Mouse (Mus musculus) intestine, embryonic 16.5 days (tissue): ENCODE data around the gene Gm20388. TPM values are rescaled to one million over a fixed set of nuclear protein-coding genes. Genes with fewer than 3 reads are reported as not detected.

ENCODE experiments used
- ATAC-seq: fragments of 200-750 bp; cut with Nextera tagmentation; 2 replicates; pipeline ENCODE4 v1.8.0; 2017; ENCODE audit warnings: moderate TSS enrichment, moderate library complexity
- H3K27ac ChIP-seq: fragments of 300-500 bp; sonication (generic); 2 replicates; pipeline ENCODE4 v1.5.1; 2014; ENCODE audit warnings: mild to moderate bottlenecking, low read length
- H3K27me3 ChIP-seq: fragments of 300-500 bp; sonication (generic); replicated peaks from 2 replicates; pipeline ENCODE4 v1.6.1; 2014; ENCODE audit warnings: low read length, control low read depth, mixed read lengths; ENCODE audit not compliant: control insufficient read depth, insufficient read depth
- H3K36me3 ChIP-seq: fragments of 300-500 bp; sonication (generic); 2 replicates; pipeline ENCODE4 v1.6.1; 2014; ENCODE audit warnings: low read length, control low read depth; ENCODE audit not compliant: control insufficient read depth, insufficient read depth
- H3K4me1 ChIP-seq: fragments of 300-500 bp; sonication (generic); 2 replicates; pipeline ENCODE4 v1.6.1; 2014; ENCODE audit warnings: low read length, control low read depth, mixed read lengths; ENCODE audit not compliant: control insufficient read depth, insufficient read depth
- H3K4me2 ChIP-seq: fragments of 300-500 bp; sonication (generic); 2 replicates; pipeline ENCODE4 v1.6.1; 2014; ENCODE audit warnings: low read depth, low read length, control low read depth
- H3K4me3 ChIP-seq: fragments of 300-500 bp; sonication (generic); 2 replicates; pipeline ENCODE4 v1.5.1; 2014; ENCODE audit warnings: mild to moderate bottlenecking, low read length
- H3K9ac ChIP-seq: fragments of 300-500 bp; sonication (generic); 2 replicates; pipeline ENCODE4 v1.6.1; 2014; ENCODE audit warnings: low read depth, low read length
- H3K9me3 ChIP-seq: fragments of 300-500 bp; sonication (generic); 2 replicates; pipeline ENCODE4 v1.6.1; 2016; ENCODE audit warnings: low read length, control low read depth; ENCODE audit not compliant: control insufficient read depth
- WGBS: fragments of 180-500 bp; shearing (Covaris S2); extraction: QIAGEN DNeasy Blood & Tissue Kit; methylation state at CpG from one replicate; pipeline ENCODE4 v1.1.7; 2014; 5-methylcytosine and 5-hydroxymethylcytosine counted together
- polyA plus RNA-seq: library from polyadenylated mRNA; unstranded; fragments of >200 nt; fragmentation: Nextera tagmentation; extraction: Ambion mirVana; gene quantifications from 2 replicates; pipeline ENCODE4 v1.2.1, GENCODE M21; 2015

Gene Gm20388
- polyA plus RNA-seq, 1 experiment from 2014 or later = 5.8 TPM

DNA sequence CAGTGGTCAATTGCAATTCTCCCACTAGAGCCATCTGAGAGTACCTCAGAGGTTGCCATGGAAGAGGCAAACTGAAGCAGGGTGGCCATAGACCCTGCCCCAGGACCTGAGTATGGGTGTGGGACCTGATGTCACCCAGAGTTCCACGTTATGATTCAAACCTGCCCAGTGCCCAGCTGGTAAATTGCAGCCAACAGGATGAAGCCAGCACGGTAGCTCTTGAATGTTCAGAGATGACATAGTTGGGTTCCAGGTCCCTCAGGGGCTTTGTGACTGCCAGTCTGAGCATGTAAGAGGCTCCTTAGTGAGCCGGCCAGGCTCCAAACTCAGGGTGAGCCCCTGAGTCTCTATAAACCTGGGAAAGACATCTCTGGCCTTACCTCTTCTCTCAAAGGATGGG lies 2615.4 kb downstream of the Gm20388 start:
- no peaks in the 10 kb centered on the region for H3K9me3 ChIP-seq
- H3K27ac ChIP-seq = peak overlapping the region; percentile 66
- WGBS = 59% methylated on average over 3 of the region's 3 CpGs
- H3K36me3 ChIP-seq = no peaks in the 10 kb centered on the region
- ATAC-seq = no peak
- H3K4me2 ChIP-seq = no peak overlapping the region
- H3K4me1 ChIP-seq = peaks cover 46% of the 10 kb centered on the region
- no peak overlapping the region for H3K4me3 ChIP-seq
- H3K9ac ChIP-seq = no peak overlapping the region
- H3K27me3 ChIP-seq = no peaks in the 10 kb centered on the region

DNA sequence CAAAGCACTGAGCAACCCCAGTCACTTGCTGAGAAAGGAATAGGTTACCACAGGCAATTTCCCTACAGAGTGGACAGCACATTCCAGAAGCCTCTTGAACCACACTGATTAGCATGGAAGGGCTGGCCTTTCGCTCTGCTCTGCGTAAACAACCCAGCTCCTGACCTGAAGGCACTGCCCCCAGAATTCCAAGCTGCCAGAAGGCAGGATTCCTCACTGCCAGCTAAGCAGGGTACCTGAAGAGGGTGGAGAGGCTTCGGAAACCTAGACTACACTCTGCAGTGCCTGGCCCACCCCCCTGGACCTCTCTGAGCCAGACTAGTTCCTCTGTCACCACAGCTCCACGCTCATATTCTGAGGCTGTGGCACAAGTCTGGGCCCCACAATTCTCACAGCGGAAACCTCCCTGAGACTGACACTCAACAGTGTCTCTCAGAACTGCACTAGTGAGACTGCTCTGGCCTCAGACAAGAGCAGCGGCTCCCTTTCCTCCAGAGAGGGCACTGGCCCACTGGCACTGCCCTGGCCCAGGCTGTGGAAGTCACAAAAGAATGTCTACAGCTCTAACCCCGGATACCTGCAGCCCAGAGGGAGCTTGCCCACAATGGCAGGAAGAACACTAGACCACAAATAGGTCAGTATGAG lies 2616.0 kb downstream of the Gm20388 start:
- no peaks in the 10 kb centered on the region for H3K9me3 ChIP-seq
- H3K9ac ChIP-seq = no peak overlapping the region
- H3K4me1 ChIP-seq = peaks cover 48% of the 10 kb centered on the region
- H3K4me2 ChIP-seq = no peak overlapping the region
- WGBS = 42% methylated on average over 7 of the region's 7 CpGs
- no peaks in the 10 kb centered on the region for H3K27me3 ChIP-seq
- peak overlapping the region; percentile 66 for H3K27ac ChIP-seq
- ATAC-seq = no peak
- no peak overlapping the region for H3K4me3 ChIP-seq
- H3K36me3 ChIP-seq = no peaks in the 10 kb centered on the region

DNA sequence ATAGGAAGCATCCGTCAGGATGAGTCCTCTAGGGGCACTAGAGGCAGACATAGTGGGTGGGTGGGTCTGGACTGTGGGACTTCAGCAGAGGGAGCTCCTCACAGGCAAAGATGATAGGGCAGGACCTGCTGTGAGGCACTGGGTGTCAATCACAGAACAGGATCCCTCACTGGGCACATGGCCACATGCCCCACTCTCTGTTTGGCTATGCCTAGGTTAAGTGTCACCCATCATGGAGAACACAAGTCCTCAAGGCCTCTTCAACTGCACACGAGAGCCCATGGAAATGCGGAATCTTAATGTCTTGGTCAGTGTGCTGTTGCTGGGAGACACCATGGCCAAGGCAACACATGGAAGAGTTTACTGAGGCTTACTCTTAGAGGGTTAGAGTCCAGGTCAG lies 2617.3 kb downstream of the Gm20388 start:
- Histone ChIP-seq H3K27me3 (no peaks in the 10 kb centered on the region), H3K4me1 (peaks cover 47% of the 10 kb centered on the region), H3K27ac (no peak overlapping the region), H3K9me3 (no peaks in the 10 kb centered on the region), H3K4me3 (no peak overlapping the region), H3K9ac (no peak overlapping the region), H3K4me2 (no peak overlapping the region), H3K36me3 (no peaks in the 10 kb centered on the region)
- 91% methylated on average over 3 of the region's 3 CpGs for WGBS
- no peak for ATAC-seq

DNA sequence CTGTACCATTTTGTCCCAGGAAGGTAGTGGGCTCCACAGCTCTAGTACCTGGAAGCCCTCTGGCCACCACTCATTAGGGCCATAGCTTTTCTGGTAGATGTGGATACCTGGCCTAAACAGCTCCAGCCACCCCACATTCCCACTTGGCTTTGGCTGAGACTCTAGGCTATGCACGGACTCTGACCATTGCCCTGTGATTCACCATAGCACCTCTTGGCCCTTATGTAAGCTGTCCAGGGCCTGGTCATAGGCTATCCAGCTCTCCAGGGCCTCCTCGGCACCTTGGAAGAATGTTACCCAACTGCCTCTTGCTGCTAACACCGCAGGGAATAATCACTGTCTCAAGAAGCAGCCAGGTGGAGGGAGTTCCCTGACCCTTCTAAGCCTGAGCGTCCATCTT lies 2618.5 kb downstream of the Gm20388 start:
- no peak overlapping the region for H3K9ac ChIP-seq
- peaks cover 36% of the 10 kb centered on the region for H3K4me1 ChIP-seq
- ATAC-seq = no peak
- H3K36me3 ChIP-seq = no peaks in the 10 kb centered on the region
- H3K27me3 ChIP-seq = no peaks in the 10 kb centered on the region
- H3K9me3 ChIP-seq = no peaks in the 10 kb centered on the region
- no peak overlapping the region for H3K4me3 ChIP-seq
- no peak overlapping the region for H3K4me2 ChIP-seq
- WGBS = 88% methylated on average over 4 of the region's 4 CpGs
- no peak overlapping the region for H3K27ac ChIP-seq

DNA sequence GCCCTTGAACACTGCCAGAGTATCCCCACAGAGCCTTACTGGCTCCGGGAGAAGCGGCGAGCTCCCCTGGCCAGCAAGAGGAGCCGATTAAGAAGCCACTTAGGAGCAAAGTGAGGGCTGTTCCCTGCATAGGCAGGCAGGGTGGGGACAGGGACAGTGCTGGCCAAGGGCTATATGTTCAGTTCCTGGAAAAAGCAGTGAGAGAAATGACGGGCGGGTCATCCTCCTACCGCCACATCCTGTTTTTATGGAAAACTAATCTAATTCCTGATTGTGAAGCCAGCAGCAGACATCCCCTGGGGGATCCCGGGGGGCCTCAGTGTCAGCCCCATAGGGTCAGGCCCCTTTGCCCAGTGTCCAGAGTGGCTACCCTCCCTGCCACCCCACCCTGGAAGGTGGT lies 2620.7 kb downstream of the Gm20388 start:
- H3K27ac ChIP-seq = peak overlapping the region; percentile 46
- H3K36me3 ChIP-seq = no peaks in the 10 kb centered on the region
- no peaks in the 10 kb centered on the region for H3K9me3 ChIP-seq
- 80% methylated on average over 8 of the region's 8 CpGs for WGBS
- H3K4me3 ChIP-seq = no peak overlapping the region
- peaks cover 21% of the 10 kb centered on the region for H3K4me1 ChIP-seq
- H3K9ac ChIP-seq = peak overlapping the region; percentile 29; the same call in 1 of the 2 replicates
- H3K27me3 ChIP-seq = no peaks in the 10 kb centered on the region
- no peak overlapping the region for H3K4me2 ChIP-seq
- ATAC-seq = no peak

DNA sequence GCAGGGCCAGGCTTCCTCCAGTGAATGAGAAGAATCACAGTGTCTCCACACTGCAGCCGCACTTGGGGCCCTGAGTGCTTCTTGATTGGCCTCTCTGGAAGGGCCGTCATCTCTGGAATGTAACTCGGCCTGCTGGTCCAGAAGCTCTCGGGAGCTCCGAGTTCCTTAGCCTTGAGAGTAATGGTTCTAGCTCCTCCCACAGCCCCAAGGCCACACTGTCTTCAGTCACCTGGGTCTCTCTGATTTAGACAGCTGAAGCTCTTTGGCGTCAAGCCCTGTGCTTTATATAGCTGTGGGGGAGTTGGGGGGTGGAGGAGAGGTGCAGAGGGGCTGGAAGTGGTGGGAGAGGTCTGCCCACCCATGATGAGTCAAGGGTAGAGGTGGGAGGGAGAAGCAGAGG lies 2626.4 kb downstream of the Gm20388 start:
- Histone ChIP-seq H3K36me3 (no peaks in the 10 kb centered on the region), H3K27ac (peak overlapping the region; percentile 90), H3K27me3 (no peaks in the 10 kb centered on the region), H3K9me3 (no peaks in the 10 kb centered on the region), H3K4me1 (peaks cover 24% of the 10 kb centered on the region), H3K4me2 (0 out of 2 replicates have a peak overlapping the region, but pooled peaks have one; percentile 17), H3K4me3 (no peak overlapping the region), H3K9ac (peak overlapping the region; percentile 30; the same call in 1 of the 2 replicates)
- 15% methylated on average over 6 of the region's 6 CpGs for WGBS
- peak; percentile 90 for ATAC-seq

DNA sequence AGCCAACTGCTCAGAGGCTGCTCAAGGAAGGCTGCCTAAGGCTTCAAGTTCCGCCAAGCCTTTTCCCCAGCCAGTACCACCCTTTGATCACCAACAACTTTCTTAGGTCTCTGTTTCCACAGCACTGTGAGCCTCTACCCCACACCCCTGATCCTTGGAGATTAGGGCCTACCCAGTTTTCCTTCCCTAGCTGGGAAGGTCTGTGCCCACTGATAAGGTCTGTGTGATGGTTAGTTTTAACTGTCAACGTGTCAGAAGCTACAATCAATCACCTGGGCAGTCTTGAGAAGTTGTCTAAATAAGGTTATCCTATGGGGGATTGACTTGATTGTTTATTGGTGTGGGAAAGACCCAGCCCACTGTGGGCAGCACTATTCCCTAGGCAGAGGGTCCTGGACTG lies 2627.2 kb downstream of the Gm20388 start:
- 63% methylated on average over 2 of the region's 2 CpGs for WGBS

DNA sequence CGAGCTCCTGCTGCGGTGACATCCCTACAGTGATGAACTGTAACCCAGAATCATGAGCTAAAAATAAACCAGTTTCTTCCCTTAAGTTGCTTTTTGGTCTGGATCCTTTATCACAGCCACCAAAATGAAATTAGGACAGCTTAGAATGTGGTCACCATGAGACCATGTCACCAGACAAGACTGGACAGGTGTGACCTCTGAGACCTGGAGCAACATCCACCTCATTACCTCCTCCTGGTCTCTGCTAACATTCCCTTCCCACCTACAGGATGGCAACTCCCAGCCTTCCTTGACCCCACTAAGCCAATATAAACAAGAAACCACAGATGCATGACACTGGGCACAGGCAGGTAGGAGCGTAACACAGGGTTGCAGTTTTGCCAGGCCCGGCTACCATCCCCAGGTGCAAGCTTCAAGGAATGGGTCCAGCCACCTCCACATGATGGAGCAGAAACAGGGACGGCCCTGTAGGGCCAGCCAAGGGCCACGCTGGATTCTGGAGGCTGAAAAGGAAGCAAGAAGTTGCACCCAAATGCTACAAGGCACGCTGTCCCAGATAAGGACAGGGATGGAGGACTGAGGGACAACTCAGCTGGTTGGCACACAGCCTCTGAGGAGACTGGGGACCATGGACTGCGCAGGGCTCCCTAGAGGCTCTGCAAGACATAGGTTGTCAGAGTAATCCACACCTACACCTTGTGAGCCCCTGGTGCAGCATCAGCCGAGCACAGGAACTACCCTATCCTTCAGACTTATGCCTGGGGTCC lies 2627.9 kb downstream of the Gm20388 start:
- Histone ChIP-seq H3K9ac (no peak overlapping the region), H3K36me3 (no peaks in the 10 kb centered on the region), H3K4me3 (no peak overlapping the region), H3K9me3 (no peaks in the 10 kb centered on the region), H3K4me2 (no peak overlapping the region), H3K27ac (no peak overlapping the region), H3K27me3 (no peaks in the 10 kb centered on the region), H3K4me1 (peaks cover 24% of the 10 kb centered on the region)
- 93% methylated on average over 9 of the region's 9 CpGs for WGBS
- ATAC-seq = no peak

More for the DNA sequence above, 2627.2 kb downstream of the Gm20388 start:
- Histone ChIP-seq H3K9ac (0 out of 2 replicates have a peak overlapping the region, but pooled peaks have one; percentile 30), H3K4me2 (no peak overlapping the region), H3K4me1 (peaks cover 24% of the 10 kb centered on the region), H3K27me3 (no peaks in the 10 kb centered on the region), H3K9me3 (no peaks in the 10 kb centered on the region), H3K4me3 (no peak overlapping the region), H3K27ac (peak overlapping the region; percentile 90), H3K36me3 (no peaks in the 10 kb centered on the region)
- peak; percentile 23; the same call in 1 of the 2 replicates for ATAC-seq

DNA sequence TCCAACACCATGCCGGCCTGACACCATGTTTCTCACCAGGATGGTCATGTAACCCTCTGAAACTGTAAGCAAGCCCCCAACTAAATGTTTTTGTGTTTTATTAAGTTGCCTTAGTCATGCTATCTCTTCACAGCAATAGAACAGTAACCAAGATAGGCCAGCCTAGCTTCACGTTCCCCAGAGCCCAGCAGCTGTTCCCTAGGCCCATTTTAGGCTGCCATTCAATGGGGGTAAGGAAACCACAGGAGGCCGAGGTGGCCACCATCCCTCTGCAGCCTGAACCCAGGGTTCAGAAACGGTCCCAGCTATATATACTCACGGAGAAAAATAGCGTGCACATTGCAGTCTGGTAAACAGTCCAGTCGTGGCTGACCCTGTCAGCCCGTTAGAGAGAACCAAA lies 2633.5 kb downstream of the Gm20388 start:
- H3K4me2 ChIP-seq = no peak overlapping the region
- 89% methylated on average over 8 of the region's 8 CpGs for WGBS

More for the DNA sequence above, 2633.5 kb downstream of the Gm20388 start:
- Histone ChIP-seq H3K9ac (no peak overlapping the region), H3K4me3 (no peak overlapping the region), H3K27ac (no peak overlapping the region), H3K27me3 (no peaks in the 10 kb centered on the region), H3K9me3 (no peaks in the 10 kb centered on the region), H3K36me3 (no peaks in the 10 kb centered on the region), H3K4me1 (peaks cover 29% of the 10 kb centered on the region)
- ATAC-seq = no peak
